Mouse (Mus musculus): ENCODE measurements around the gene Timm44.
"Not testable (repeated sequence)": the region's sequence is repeated elsewhere in the genome, so short reads cannot be mapped to it uniquely, and the experiment has no call there.

Timm44 gene

GRCm38 (mm10) chr8:4263105-4263791 lies 12.5 kb downstream of the Timm44 start:
- no peak for DNase-seq (ENCODE audit: low read depth, low spot score)

GRCm38 (mm10) chr8:4259805-4260170 lies 15.9 kb downstream of the Timm44 start:
- no peak for DNase-seq (ENCODE audit: low read depth, low spot score)

- DNase-seq (ENCODE audit: low read depth, low spot score), result peak; percentile 95
Observed at GRCm38 (mm10) chr8:4259125-4259804, 16.4 kb downstream of the Timm44 start, which contains the start of gene Ctxn1. Gene Ctxn1 (minus strand): TSS chr8:4259274.

DNA sequence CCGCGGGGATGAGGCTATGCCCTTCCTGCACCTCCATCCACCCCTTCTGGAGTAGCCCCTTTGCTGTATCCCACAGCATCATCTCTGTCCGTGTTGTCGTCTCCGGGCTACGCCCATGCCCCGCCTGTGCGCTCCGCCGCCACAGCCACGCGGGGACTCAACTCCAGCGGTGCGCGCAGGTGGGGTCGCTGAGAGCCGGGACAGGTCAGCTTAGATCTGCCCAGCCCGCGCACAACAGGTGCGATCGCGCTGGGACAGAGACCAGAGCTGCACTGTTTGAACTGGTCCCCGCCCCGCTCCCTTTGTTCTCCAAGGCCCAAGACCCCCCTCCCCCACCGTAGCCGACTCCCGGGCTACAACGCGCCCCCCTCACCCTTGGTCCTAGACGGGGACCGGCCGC lies 17.0 kb downstream of the Timm44 start:
- no peak for DNase-seq (ENCODE audit: low read depth, low spot score)

- DNase-seq (ENCODE audit: low read depth, low spot score), result peak; percentile 83
Observed at GRCm38 (mm10) chr8:4258233-4258632, 17.5 kb downstream of the Timm44 start.

DNA sequence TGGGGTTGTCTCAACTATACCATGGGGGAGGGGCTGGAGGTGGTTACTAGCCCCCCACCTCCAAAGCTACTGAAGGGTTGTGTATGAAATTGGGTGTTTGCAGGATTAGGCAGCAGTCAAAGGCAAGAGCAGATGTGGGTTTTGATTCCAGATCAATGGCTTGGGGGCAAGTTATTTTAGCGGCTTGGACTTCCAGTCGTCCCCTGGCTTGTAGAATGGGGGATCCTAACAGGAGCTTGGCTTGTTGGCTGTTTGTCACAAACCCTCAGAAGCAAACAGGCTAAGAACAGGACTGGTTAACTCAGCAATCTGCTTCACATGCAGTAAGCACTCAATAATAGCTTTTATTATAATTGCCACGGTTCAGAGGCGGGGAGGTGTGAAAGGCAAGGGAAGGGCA lies 18.4 kb downstream of the Timm44 start:
- no peak for DNase-seq (ENCODE audit: low read depth, low spot score)

- no peak for DNase-seq (ENCODE audit: low read depth, low spot score)
Observed at GRCm38 (mm10) chr8:4256911-4257310, 18.8 kb downstream of the Timm44 start.

- DNase-seq (ENCODE audit: low read depth, low spot score), result not testable (repeated sequence)
Observed at GRCm38 (mm10) chr8:4255471-4255870, 20.2 kb downstream of the Timm44 start.

GRCm38 (mm10) chr8:4254001-4254400 lies 21.7 kb downstream of the Timm44 start:
- no peak for DNase-seq (ENCODE audit: low read depth, low spot score)

DNA sequence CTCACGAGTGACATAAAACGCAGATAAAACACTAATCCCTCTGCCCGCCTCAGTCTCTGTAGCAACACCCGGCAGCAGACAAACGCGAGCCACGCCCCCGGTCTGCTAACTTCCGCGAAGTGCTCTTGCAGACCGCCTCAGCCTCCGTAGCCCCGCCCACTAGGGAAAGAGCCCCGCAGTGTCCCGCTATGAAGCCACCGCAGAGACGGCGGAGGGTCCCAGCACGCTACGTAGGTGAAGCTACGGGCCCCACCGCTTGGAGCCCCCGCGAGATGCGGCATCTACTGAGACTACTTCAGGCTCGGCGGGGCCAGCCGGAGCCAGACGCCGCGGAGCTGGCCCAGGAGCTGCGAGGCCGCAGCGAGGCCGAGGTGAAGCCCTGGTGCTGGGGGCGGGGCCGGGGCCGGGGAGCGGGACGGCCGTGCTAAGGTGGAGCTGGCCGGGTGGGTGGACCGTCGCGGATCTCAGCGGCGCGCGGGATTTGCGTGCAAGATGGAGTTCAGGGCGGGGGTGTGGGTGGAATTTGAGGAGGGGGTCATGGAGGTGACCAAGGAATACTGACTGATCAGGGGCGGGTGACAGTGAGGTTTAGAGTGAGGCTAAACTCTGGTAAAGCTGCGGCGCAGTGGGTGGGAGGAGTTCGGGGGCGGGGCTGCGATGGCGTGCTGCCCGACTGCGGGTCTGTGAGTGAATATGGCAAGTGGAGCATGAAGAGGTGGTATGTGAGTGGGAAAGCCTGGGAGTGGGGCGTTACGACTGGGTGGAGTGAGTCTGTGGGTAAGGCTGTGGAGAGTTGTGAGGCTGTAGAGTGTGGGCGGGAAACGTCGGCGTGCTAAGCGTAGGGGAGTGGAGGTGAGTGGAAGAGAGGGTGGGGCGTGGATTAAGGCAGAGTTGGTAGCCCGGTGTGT lies 22.5 kb downstream of the Timm44 start, which contains the start of gene Snapc2:
Gene Snapc2, plus strand, starts transcription at position 147 of the 908 bp plus-strand sequence.
- peak; percentile 98 for DNase-seq (ENCODE audit: low read depth, low spot score)

DNA sequence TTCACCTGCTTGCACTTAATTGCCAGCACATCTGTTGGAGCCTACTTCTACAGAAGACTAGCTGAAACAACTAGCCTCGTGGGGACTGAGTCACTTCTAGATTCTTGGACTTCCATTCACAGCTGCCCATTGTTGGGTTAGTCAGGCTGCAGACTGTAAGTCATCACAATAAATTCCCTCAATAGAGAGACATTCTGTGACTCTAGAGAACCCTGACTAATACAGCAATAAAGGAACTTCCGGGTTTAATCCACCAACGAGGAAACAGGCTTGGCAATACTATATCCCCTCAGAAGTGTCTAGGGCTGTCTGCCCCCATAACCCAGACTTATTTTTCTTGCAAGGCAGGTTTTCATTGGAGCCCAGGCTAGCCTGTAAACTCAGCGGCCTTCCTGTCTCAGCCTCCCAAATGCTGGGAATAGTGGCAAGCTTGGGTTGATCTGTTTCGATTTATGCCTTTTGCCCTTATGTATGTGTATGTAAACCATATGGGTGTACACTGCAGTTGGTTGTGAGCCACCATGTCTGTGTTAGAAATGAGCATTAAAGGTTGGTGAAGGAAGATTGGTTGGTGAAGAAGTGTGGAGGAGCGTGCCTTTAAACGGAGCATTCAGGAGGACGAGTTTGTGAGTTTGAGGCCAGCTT lies 23.5 kb downstream of the Timm44 start:
- no peak for DNase-seq (ENCODE audit: low read depth, low spot score)

- peak; percentile 92 for DNase-seq (ENCODE audit: low read depth, low spot score)
Observed at GRCm38 (mm10) chr8:4250306-4250970, 25.3 kb downstream of the Timm44 start.

- no peak for DNase-seq (ENCODE audit: low read depth, low spot score)
Observed at GRCm38 (mm10) chr8:4249213-4249612, 26.5 kb downstream of the Timm44 start.

DNA sequence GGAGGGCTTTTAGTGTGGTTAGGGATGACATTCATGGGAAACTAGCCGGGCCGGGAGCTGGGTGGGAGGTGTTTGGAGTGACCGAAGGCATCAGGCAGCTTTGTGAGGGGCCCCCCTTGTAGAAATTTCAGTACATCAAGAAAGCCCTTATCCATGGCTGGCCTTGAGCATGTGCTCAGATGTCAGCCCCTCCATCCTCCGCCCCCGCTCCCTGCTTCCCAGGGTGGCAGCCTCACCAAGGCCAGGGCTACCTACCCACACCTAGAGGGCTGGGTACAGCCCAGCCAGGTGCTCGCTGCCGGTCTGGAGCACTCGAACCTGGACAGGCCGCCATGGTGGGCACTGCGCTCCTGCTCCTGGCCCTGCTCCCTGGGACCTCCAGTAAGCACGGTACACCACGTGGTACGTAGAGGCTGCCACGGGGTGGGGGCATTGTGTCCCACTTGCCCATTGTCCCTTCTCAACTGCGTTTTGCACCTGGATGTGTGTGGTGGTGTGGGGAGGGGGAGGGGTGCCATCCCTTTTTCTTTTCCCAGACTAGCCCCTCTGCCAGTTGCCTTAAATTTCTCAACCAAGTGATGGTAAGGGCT lies 27.7 kb downstream of the Timm44 start, which contains the start of gene Tgfbr3l:
Gene Tgfbr3l, plus strand, starts transcription at position 264 of the 590 bp plus-strand sequence.
- DNase-seq (ENCODE audit: low read depth, low spot score), result no peak

DNA sequence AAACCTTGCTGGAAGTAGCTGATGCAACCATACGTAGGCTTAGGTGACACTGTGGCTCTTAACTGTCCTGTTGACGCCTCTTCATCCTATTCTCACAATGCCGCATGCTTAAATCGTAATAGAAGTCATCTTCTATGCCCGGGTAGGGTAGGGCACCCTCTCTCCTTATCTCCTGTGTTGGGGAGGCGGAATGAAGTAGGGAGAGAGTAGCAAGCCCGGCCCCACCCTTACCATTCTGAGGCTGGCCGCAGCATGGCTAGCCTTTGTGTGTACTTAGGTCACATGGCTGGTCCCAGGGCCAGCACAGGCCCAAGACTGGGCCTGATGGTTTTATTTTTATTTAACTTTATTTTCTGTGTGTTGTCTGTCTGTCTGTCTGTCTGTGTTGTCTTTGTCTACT lies 28.5 kb downstream of the Timm44 start:
- no peak for DNase-seq (ENCODE audit: low read depth, low spot score)

GRCm38 (mm10) chr8:4245737-4246136 lies 30.0 kb downstream of the Timm44 start:
- no peak for DNase-seq (ENCODE audit: low read depth, low spot score)

DNA sequence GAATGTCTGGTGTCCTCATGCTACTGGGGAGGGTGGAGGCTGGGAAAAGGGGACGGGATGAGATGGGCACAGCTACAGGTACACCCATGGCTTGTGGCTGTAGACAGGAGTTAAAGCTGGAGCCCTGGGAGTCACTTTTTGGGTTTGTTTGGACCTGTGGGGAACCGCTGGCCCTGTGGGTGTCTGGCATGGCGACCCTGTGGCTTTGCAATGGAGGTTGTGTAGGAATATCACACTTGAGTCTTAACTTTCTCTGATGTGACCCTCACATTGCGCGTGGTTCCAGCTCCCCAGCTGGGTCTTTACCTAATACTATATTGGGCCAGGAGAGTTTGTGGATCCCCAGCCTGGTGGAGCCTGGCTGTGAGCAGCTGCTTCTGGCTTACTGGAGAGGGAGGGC lies 30.7 kb downstream of the Timm44 start:
- DNase-seq (ENCODE audit: low read depth, low spot score), result no peak

DNA sequence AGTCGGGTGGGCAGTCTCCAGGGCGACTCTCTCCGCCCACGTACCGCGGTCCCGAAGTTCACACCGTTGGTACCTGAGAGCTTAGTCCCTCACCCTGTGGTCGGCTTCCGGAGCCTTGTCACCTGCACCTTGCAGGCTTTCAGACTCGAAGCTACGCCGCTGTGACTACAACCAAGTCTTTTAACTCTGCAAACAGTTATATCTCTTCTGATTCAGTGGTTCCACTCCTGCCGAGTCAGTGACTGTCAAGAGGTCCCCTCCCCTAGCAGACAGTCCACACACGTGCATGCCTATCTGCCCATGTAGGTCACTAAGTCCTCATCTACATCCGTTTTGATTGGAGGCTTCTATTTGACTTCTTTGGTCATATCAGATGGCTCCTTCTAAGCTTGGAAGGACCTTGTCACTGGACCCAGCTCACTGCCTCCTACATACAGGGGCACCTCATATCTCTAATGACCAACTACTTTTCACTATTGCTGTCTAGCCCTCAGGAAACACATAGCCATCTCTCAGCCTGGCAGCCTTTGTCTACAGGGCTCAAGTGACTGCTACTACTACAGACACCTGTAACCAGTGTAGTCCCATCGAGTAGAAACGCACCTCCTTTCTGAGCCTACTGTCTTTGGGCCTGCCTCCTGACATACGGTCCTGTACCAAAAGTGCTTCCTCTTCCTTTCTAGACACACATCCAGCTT lies 36.4 kb downstream of the Timm44 start:
- no peak for DNase-seq (ENCODE audit: low read depth, low spot score)

GRCm38 (mm10) chr8:4238434-4239192 lies 37.1 kb downstream of the Timm44 start, which contains the start of the genes Map2k7 and Gm49320:
Gene Map2k7 (plus strand): TSS chr8:4238740.
Gene Gm49320 (plus strand): TSS chr8:4238865.
- DNase-seq (ENCODE audit: low read depth, low spot score), result peak; percentile 100
